Mouse (Mus musculus) CD4-positive, CD25-positive, alpha-beta regulatory T cell, adult 4 months (primary cell): ENCODE data around the gene Calcr. TPM values are rescaled to one million over a fixed set of nuclear protein-coding genes. Genes with fewer than 3 reads are reported as not detected.
"Not testable (repeated sequence)": the region's sequence is repeated elsewhere in the genome, so short reads cannot be mapped to it uniquely, and the experiment has no call there.

Experiments
- ATAC-seq: one replicate; pipeline ENCODE4 v1.8.0; 2017
- polyA plus RNA-seq, 2 experiments: library from polyadenylated mRNA; unstranded; fragments of 100-300 nt; shearing (Covaris generic); gene quantifications; one replicate each; pipeline ENCODE4 v1.2.1; 2017

Gene Calcr
- not detected for polyA plus RNA-seq

- ATAC-seq: no peak
These were observed at the start of gene Calcr for GRCm38 (mm10) chr6:3764230-3764764. Gene Calcr, minus strand, starts transcription at chr6:3764714.

DNA sequence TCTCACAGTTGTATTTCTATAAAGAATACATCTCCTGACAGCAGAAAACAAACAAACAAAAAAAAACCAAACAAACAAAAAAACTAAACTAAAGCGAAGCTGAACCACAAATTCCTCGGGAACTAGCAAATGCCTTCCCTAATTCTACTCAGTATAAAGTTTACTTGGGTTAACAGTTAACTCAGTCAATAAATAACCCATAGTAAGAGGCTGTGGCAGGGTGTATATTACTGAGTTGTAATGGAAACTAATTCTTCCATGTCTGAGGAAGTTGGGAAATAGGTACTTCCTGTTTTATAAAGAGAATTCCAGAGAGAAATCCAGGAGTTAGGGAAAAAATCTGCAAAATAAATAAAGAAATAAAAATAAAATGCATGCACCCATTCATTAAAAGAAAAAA lies 3.0 kb upstream of the Calcr start:
- no peak for ATAC-seq

DNA sequence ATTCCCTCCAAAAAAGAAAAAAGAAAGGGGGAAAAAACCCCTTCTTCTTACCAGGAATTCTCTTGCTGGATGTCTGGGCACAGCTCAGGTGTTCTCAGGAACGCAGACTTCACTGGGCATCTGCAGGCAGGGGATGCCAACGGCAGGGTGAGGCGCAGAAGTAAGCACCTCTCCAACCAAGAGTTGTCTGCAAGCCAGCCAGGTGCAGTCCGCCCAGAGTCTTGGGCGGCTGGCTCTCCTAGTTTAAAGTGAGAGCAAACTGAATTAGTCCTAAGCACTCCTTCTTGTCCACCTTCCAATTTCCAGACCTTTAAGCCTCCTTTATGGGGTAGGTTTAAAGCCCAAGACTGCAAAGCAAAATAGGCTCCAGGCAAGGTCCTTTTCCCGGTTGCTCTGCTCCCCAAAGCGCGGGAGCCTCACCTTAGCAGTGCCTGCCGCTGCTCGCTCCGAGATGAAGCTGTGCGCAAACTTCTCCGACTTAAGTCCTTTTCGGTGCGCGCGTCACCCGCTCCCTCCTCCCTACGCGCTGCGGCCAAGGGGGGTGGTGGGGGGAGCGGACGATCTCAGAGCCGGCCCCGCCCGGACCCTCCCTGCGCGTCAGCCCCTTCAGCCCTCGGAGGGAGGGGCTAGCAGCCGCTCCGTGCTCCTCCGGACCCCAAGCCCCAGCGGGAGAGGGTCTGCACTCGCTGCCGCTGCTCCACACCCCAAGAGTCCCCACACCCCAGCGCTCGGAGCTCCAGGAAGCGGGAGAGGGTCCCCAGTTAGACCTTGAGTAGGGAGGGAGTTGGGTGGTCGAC lies 1.1 kb downstream of the Calcr start:
- no peak for ATAC-seq

GRCm38 (mm10) chr6:3751576-3751975 lies 12.9 kb downstream of the Calcr start:
- ATAC-seq: no peak

DNA sequence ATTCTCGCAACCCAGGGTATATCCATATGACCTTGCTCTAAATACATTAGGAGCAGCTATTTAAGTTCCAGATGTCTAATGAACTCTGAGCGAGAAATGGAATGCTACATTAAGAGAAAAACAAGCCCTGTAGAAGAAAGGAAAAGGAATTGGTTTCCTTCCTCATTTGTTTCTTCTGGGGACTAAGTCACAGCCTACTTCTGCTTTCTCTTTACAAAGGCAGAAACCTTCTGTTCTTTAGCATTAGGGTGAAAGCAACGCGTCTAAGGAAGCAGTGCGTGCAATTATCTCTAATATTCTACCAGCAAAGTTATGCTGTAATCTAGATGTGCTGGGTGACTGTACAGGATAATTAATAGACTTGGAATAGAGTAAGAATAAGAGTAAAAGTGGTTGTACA lies 14.9 kb downstream of the Calcr start:
- ATAC-seq: no peak

DNA sequence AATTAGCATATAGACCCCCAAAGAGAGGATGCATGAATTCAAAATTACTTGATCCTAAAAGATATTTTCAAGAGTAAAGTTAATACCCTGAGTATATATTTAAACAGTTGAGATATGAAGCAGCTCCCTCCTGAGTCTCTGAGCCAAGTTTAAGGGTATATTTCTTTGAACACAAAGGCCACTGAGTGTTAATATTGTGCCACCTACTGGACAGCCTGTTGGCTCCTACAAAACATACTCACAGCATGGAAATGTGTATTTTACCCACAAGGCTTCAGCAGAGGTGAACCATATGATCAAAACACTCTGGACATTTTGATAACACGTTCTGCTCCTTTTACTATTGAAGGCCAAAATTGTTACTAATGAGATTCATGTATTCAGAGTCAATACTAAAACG lies 19.0 kb downstream of the Calcr start:
- no peak for ATAC-seq

GRCm38 (mm10) chr6:3741996-3742713 lies 22.4 kb downstream of the Calcr start:
- no peak for ATAC-seq

DNA sequence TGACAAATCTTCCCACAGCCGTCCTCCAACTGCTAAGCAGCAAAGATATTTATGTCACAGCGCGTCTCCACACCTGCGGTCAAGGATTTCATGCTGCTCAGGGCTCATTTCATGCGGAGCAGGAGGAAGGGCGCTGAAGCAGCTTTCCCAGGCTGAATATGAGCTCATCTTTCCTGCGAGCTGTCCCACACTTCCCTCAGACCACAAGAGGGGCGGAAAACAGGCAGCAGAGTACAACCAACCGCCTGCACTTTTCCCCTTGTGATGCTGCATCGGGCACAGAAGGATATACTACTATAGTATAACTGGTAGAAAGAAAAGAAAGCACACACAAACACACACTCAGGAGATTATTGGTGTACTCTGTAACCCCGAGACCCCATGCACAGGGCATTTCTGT lies 23.2 kb downstream of the Calcr start:
- no peak for ATAC-seq

DNA sequence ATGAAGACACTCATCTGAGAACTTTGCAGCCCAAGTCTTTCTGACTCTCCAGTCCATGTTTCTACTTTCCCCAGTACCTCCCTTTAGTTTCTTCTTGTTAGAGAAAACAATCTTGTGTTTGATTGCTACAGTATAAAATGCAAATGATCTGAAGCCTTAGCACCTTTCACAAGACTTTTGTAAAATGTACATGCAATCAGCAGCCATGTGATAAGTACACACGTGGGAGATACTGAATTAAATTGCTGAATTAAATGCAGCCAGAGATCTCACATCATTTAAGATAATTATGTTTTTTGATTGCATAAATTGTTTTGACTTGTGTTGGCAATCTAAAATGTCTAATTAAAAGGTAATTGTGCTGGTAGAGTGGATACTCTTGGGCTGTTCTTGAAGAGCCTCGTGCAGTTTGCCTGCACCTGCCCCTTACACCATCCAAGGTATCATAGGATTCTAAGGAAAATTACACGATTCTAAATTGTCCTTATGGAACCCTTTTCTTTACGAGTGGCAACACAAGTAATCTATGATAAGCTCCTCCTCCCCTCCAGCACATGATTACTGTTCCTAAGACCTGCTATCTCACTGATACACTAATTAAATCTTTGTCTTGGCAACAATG lies 34.2 kb downstream of the Calcr start:
- ATAC-seq: no peak

GRCm38 (mm10) chr6:3688087-3688642 lies 76.3 kb downstream of the Calcr start:
- no peak for ATAC-seq

- ATAC-seq: not testable (repeated sequence)
These were observed 86.2 kb downstream of the Calcr start for GRCm38 (mm10) chr6:3678286-3678685.

DNA sequence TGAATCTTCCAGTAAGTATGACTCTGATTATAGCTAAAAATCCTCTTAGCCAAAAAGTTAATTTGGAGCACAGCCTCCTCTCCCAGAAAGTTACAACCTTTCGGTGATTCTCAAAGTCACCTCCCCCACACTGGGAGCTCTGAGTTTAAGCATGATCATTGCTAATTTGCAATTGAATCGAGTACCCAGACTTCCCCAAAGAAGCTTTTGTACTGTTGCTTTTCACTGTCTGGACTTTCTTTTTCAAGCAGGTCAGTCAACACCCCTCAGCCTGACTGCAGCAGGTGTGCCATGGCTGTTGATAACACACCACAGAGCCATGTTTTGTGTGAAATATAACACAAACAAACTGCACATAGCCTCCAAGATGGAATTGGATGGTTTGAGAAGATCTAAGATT lies 86.7 kb downstream of the Calcr start:
- ATAC-seq: no peak

GRCm38 (mm10) chr6:3671941-3672340 lies 92.6 kb downstream of the Calcr start:
- ATAC-seq: not testable (repeated sequence)

- ATAC-seq: no peak
These were observed 100.3 kb downstream of the Calcr start for GRCm38 (mm10) chr6:3664147-3664716.

GRCm38 (mm10) chr6:3658405-3658804 lies 106.1 kb downstream of the Calcr start:
- ATAC-seq: no peak

Other genes with a start within 250 kb of the Calcr start
- gene Tfpi2, start 224.2 kb upstream of the Calcr start, polyA plus RNA-seq: under 1 TPM in 1 of 2 experiments, not detected in 1; 0.22 TPM
- gene Gngt1, start 229.1 kb upstream of the Calcr start, polyA plus RNA-seq: not detected
- gene Gng11, start 239.2 kb upstream of the Calcr start, polyA plus RNA-seq: not detected